In the genomic region with DNA sequence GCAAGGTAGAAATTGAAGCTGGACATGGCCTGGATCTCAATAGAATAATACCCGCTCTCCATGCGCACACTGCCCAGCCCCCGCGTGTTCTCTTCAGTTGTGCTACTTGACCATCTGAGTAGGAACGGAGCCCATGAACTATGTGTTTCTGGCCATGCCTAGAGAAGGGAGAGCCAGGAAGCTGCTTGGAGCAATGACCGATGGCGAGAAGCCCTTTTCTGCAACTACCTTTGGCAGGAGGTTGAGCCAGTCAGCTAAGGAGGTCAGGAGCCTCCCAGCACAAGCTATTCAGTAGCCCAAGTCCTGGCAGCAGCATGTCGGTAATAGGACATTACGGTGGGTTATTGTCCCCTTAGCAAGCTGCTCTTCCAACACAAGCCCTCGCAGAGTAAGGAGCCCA, we compare ENCODE assay signal across 14 mouse cellular contexts.
DNase-seq lines count a peak whose midpoint lies in the region; ATAC-seq lines count a peak whose summit lies in the region.
"Had no signal": no experiment of that assay in that cellular context is flagged by ENCODE, and none has a peak within 500 bp of the region (broad histone marks: within the 10 kb centered on the region; RNA-seq: fewer than 3 reads in every experiment).

No protein-coding gene starts in this region.

- ATAC-seq in kidney, embryonic 14.5 days (ENCODE audit: low FRiP score, low TSS enrichment) = no peak
- ATAC-seq: Patski had no signal

- H3K27ac ChIP-seq in kidney, embryonic 14.5 days (ENCODE audit: low read depth, low read length) = no peak overlapping the region
- H3K27ac ChIP-seq: embryonic facial prominence, embryonic 13.5 days; kidney, postnatal 0 days; limb, embryonic 13.5 days had no signal

- no peak overlapping the region for H3K4me3 ChIP-seq in kidney, embryonic 14.5 days (ENCODE audit: low read length)
- H3K4me3 ChIP-seq: embryonic facial prominence, embryonic 13.5 days; limb, embryonic 13.5 days had no signal

- DNase-seq in adrenal gland, postnatal 10 days = peak; percentile 2
- no peak for DNase-seq in adrenal gland, adult 8-10 months
- peak; percentile 17 for DNase-seq in kidney, adult 18-20 months
- DNase-seq in brain, adult 2 months (ENCODE audit: low read depth, low spot score) = peak; percentile 34
- DNase-seq in cerebellum, postnatal 36 days = peak; percentile 29 to 30
- no peak for DNase-seq in thymus, postnatal 25 days
- DNase-seq in right cerebral cortex, postnatal 4 days = no peak
- DNase-seq: lung, adult 2 months had no signal

- H3K9ac ChIP-seq in kidney, embryonic 14.5 days (ENCODE audit: low read depth, low read length) = no peak overlapping the region
- H3K9ac ChIP-seq: embryonic facial prominence, embryonic 13.5 days; limb, embryonic 13.5 days had no signal

- H3K36me3 ChIP-seq in kidney, embryonic 14.5 days (ENCODE audit: control insufficient read depth, insufficient read depth, low read length) = no peaks in the 10 kb centered on the region
- H3K36me3 ChIP-seq: embryonic facial prominence, embryonic 13.5 days; limb, embryonic 13.5 days had no signal

- H3K27me3 ChIP-seq in kidney, embryonic 14.5 days (ENCODE audit: control insufficient read depth, insufficient read depth, low read length) = no peaks in the 10 kb centered on the region
- H3K27me3 ChIP-seq: embryonic facial prominence, embryonic 13.5 days; limb, embryonic 13.5 days; Patski had no signal

- H3K4me1 ChIP-seq in kidney, embryonic 14.5 days (ENCODE audit: control insufficient read depth, insufficient read depth, low read length) = no peaks in the 10 kb centered on the region
- H3K4me1 ChIP-seq: embryonic facial prominence, embryonic 13.5 days had no signal

- WGBS in kidney, embryonic 14.5 days = 92% methylated on average over 10 of the region's 10 CpGs

- H3K4me2 ChIP-seq in kidney, embryonic 14.5 days (replicated peaks; ENCODE audit: low read depth, low read length) = no peak overlapping the region
- H3K4me2 ChIP-seq: embryonic facial prominence, embryonic 13.5 days; heart, embryonic 11.5 days; limb, embryonic 13.5 days had no signal

- H3K9me3 ChIP-seq in kidney, embryonic 14.5 days (ENCODE audit: control insufficient read depth, low read length) = no peaks in the 10 kb centered on the region
- H3K9me3 ChIP-seq: embryonic facial prominence, embryonic 13.5 days; limb, embryonic 13.5 days had no signal

Comparison
In these comparisons a context has a peak if more than half of its experiments do, and no peak if none do; other contexts are left out.
1. DNase-seq: peak in adrenal gland, postnatal 10 days (single experiment), kidney, adult 18-20 months (single experiment), brain, adult 2 months (single experiment) and cerebellum, postnatal 36 days (2 of 2); none in adrenal gland, adult 8-10 months (single experiment), thymus, postnatal 25 days (single experiment) and right cerebral cortex, postnatal 4 days (single experiment).